Mouse (Mus musculus) heart, postnatal 0 days (tissue): ENCODE data around the gene Gm12253. TPM values are rescaled to one million over a fixed set of nuclear protein-coding genes. Genes with fewer than 3 reads are reported as not detected.

Experiments used
- ATAC-seq: fragments of 200-750 bp; cut with Nextera tagmentation; 2 replicates; pipeline ENCODE4 v1.8.0; 2017; ENCODE audit warnings: low read depth, moderate number of reproducible peaks, moderate library complexity; ENCODE audit not compliant: insufficient read depth
- DNase-seq: peaks from one replicate; pipeline ENCODE4 v3.0.0-alpha.2; 2016; ENCODE audit warnings: low spot score
- H3K27ac ChIP-seq: fragments of 300-500 bp; sonication (generic); 2 replicates; pipeline ENCODE4 v1.5.1; 2014; ENCODE audit warnings: low read depth, mild to moderate bottlenecking
- H3K27me3 ChIP-seq: fragments of 300-500 bp; sonication (generic); 2 replicates; pipeline ENCODE4 v1.6.1; 2014; ENCODE audit warnings: low read length, mixed read lengths; ENCODE audit not compliant: control insufficient read depth, insufficient read depth
- H3K36me3 ChIP-seq: fragments of 300-500 bp; sonication (generic); replicated peaks from 2 replicates; pipeline ENCODE4 v1.6.1; 2014; ENCODE audit warnings: low read length, mixed read lengths; ENCODE audit not compliant: control insufficient read depth, insufficient read depth
- H3K4me1 ChIP-seq: fragments of 300-500 bp; sonication (generic); 2 replicates; pipeline ENCODE4 v1.6.1; 2014; ENCODE audit warnings: antibody characterized with exemption; ENCODE audit not compliant: control insufficient read depth, insufficient read depth
- H3K4me2 ChIP-seq: fragments of 300-500 bp; sonication (generic); 2 replicates; pipeline ENCODE4 v1.6.1; 2014; ENCODE audit warnings: low read depth, mild to moderate bottlenecking, low read length, moderate library complexity
- H3K4me3 ChIP-seq: fragments of 300-500 bp; sonication (generic); 2 replicates; pipeline ENCODE4 v1.5.1; 2014; ENCODE audit warnings: low read depth, low read length
- H3K9ac ChIP-seq: fragments of 300-500 bp; sonication (generic); replicated peaks from 2 replicates; pipeline ENCODE4 v1.6.1; 2014; ENCODE audit warnings: low read depth, low read length, mixed read lengths
- H3K9me3 ChIP-seq: fragments of 300-500 bp; sonication (generic); replicated peaks from 2 replicates; pipeline ENCODE4 v1.6.1; 2016; ENCODE audit warnings: low read length; ENCODE audit not compliant: control insufficient read depth
- CTCF ChIP-seq: IDR thresholded peaks from 2 replicates; pipeline ENCODE4 v1.5.1; 2016; ENCODE audit warnings: antibody characterized with exemption, control low read depth, low read depth
- EP300 ChIP-seq: IDR thresholded peaks from 2 replicates; pipeline ENCODE4 v1.6.1; 2016; ENCODE audit warnings: antibody characterized with exemption, low read depth
- WGBS: fragments of 180-500 bp; shearing (Covaris S2); extraction: QIAGEN DNeasy Blood & Tissue Kit; methylation state at CpG from one replicate; pipeline ENCODE4 v1.1.7; 2014; 5-methylcytosine and 5-hydroxymethylcytosine counted together
- polyA plus RNA-seq: library from polyadenylated mRNA; unstranded; fragments of >200 nt; fragmentation: Nextera tagmentation; extraction: Ambion mirVana; gene quantifications from 2 replicates; pipeline ENCODE4 v1.2.1, GENCODE M21; 2015
- total RNA-seq: library from RNA; depleted of rRNA; stranded (reverse); fragments of >200 nt; gene quantifications from 2 replicates; pipeline ENCODE4 v1.2.3, GENCODE M21; 2014; ENCODE audit warnings: low replicate concordance; rRNA removed

Gm12253 gene
- total and polyA plus RNA-seq, 2 experiments from 2014 or later = not detected

GRCm38 (mm10) chr11:58437866-58438265 is 5.5 kb downstream of the Gm12253 start:
- Histone ChIP-seq H3K27ac (no peak overlapping the region), H3K9ac (no peak overlapping the region), H3K4me1 (no peaks in the 10 kb centered on the region), H3K27me3 (no peaks in the 10 kb centered on the region), H3K4me2 (no peak overlapping the region), H3K36me3 (no peaks in the 10 kb centered on the region), H3K4me3 (no peak overlapping the region), H3K9me3 (no peaks in the 10 kb centered on the region)
- TF ChIP-seq EP300 (no peak), CTCF (no peak)
- WGBS = 47% methylated on average over 5 of the region's 5 CpGs
- no peak for ATAC-seq
- no peak for DNase-seq

GRCm38 (mm10) chr11:58452759-58453158 is 20.4 kb downstream of the Gm12253 start, which contains the start of gene Lypd9:
TSS of gene Lypd9 (minus strand) at chr11:58452923.
- H3K4me2 ChIP-seq = no peak within 1 kb of the TSS
- H3K27me3 ChIP-seq = no peaks in the 10 kb centered on the region
- H3K4me3 ChIP-seq = no peak within 1 kb of the TSS
- no peaks in the 10 kb centered on the region for H3K36me3 ChIP-seq
- no peaks in the 10 kb centered on the region for H3K4me1 ChIP-seq
- no peak within 1 kb of the TSS for H3K9ac ChIP-seq
- DNase-seq (no peak), ATAC-seq (no peak)
- no peak for TF ChIP-seq CTCF
- no peak for TF ChIP-seq EP300
- 96% methylated on average over 9 of the region's 9 CpGs for WGBS
- no peak within 1 kb of the TSS for H3K27ac ChIP-seq
- H3K9me3 ChIP-seq = 0 out of 2 replicates have a peak, but pooled peaks cover 7% of the 10 kb centered on the region

DNA sequence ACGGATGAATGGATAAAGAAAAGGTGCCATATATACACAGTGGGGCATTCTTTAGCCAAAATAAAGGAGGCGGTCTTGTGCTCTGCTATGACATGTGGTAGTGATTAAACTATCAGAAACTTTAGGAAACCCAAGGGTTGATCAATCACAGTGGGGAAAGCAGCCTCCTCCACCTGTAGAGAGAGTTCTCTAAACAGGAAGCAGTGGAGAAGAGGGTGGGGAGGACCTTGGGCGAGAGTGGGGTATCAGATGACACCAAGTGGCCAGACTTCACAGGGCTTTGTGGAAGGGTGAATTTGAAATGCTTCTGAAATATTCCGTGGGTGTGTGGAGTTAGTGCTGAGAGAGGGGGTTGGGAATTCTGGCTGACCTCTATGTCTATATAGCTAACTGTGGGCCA is 21.2 kb downstream of the Gm12253 start:
- DNase-seq (no peak), ATAC-seq (no peak)
- no peak overlapping the region for H3K9ac ChIP-seq
- 53% methylated on average over 4 of the region's 4 CpGs for WGBS
- H3K9me3 ChIP-seq = 0 out of 2 replicates have a peak, but pooled peaks cover under 1% of the 10 kb centered on the region
- H3K4me2 ChIP-seq = no peak overlapping the region
- no peaks in the 10 kb centered on the region for H3K4me1 ChIP-seq
- H3K27me3 ChIP-seq = no peaks in the 10 kb centered on the region
- H3K4me3 ChIP-seq = no peak overlapping the region
- H3K27ac ChIP-seq = no peak overlapping the region
- no peak for TF ChIP-seq EP300
- no peak for TF ChIP-seq CTCF
- H3K36me3 ChIP-seq = no peaks in the 10 kb centered on the region

DNA sequence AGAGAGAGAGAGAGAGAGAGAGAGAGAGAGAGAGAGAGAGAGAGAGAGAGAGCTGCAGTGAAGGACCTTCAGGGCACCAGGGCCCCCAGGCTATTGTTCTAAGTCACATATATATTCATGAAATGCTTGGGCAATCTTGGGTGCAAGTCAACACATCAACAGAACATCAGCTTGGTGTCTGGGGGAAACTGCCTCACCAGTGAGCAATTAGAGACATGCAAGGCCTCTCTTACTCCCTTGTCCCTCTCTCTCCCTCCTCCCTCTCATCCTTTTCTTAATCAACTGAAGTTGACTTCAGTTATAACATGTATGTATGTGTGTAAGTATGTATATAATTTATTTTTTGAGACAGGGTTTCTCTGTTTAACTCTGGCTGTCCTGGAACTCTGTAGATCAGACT is 29.8 kb downstream of the Gm12253 start, which contains the start of gene Olfr30:
Olfr30 (minus strand) TSS at position 101 of the 400 bp plus-strand sequence.
- Histone ChIP-seq H3K9ac (no peak within 1 kb of the TSS), H3K4me1 (no peaks in the 10 kb centered on the region), H3K36me3 (no peaks in the 10 kb centered on the region), H3K9me3 (no peaks in the 10 kb centered on the region), H3K27me3 (no peaks in the 10 kb centered on the region), H3K4me2 (no peak within 1 kb of the TSS), H3K27ac (no peak within 1 kb of the TSS), H3K4me3 (no peak within 1 kb of the TSS)
- ATAC-seq (no peak), DNase-seq (no peak)
- no peak for TF ChIP-seq CTCF
- TF ChIP-seq EP300 = no peak

Other genes with a start within 250 kb of the Gm12253 start
- 7.8 and 9.8 TPM in 2 replicates for gene Igtp, start 233.0 kb upstream of the Gm12253 start, total RNA-seq
- gene Igtp, start 233.0 kb upstream of the Gm12253 start, polyA plus RNA-seq = 7.0 and 8.0 TPM in 2 replicates
- gene Irgm2, start 232.9 kb upstream of the Gm12253 start, total RNA-seq = 7.7 and 8.7 TPM in 2 replicates
- gene Irgm2, start 232.9 kb upstream of the Gm12253 start, polyA plus RNA-seq = 4.6 and 5.2 TPM in 2 replicates
- gene 4930438A08Rik, start 157.8 kb upstream of the Gm12253 start, total RNA-seq = not detected in 2 replicates
- gene 4930438A08Rik, start 157.8 kb upstream of the Gm12253 start, polyA plus RNA-seq = not detected in 2 replicates
- gene Zfp692, start 125.5 kb upstream of the Gm12253 start, total RNA-seq = 8.2 and 12.6 TPM in 2 replicates
- 4.9 and 5.0 TPM in 2 replicates for gene Zfp692, start 125.5 kb upstream of the Gm12253 start, polyA plus RNA-seq
- 31.4 and 62.4 TPM in 2 replicates for gene Zfp672, start 102.2 kb upstream of the Gm12253 start, total RNA-seq
- gene Zfp672, start 102.2 kb upstream of the Gm12253 start, polyA plus RNA-seq = 53.5 and 60.8 TPM in 2 replicates
- gene Sh3bp5l, start 101.8 kb upstream of the Gm12253 start, total RNA-seq = 30.2 and 42.9 TPM in 2 replicates
- gene Sh3bp5l, start 101.8 kb upstream of the Gm12253 start, polyA plus RNA-seq = 28.2 and 29.5 TPM in 2 replicates
- gene Lypd8, start 53.5 kb upstream of the Gm12253 start, total RNA-seq = not detected in 2 replicates
- 0.12 TPM in 1 of 2 replicates, not detected in the other for gene Lypd8, start 53.5 kb upstream of the Gm12253 start, polyA plus RNA-seq
- not detected in 2 replicates for gene 1810065E05Rik, start 11.4 kb upstream of the Gm12253 start, total RNA-seq
- not detected in 2 replicates for gene 1810065E05Rik, start 11.4 kb upstream of the Gm12253 start, polyA plus RNA-seq
- gene Lypd9, start 20.4 kb downstream of the Gm12253 start, total RNA-seq = not detected in 2 replicates
- not detected in 2 replicates for gene Lypd9, start 20.4 kb downstream of the Gm12253 start, polyA plus RNA-seq
- not detected in 2 replicates for gene Olfr30, start 29.7 kb downstream of the Gm12253 start, total RNA-seq
- gene Olfr30, start 29.7 kb downstream of the Gm12253 start, polyA plus RNA-seq = not detected in 2 replicates
- not detected in 2 replicates for gene Olfr332, start 60.0 kb downstream of the Gm12253 start, total RNA-seq
- not detected in 2 replicates for gene Olfr332, start 60.0 kb downstream of the Gm12253 start, polyA plus RNA-seq
- gene Olfr331, start 70.0 kb downstream of the Gm12253 start, total RNA-seq = not detected in 2 replicates
- not detected in 2 replicates for gene Olfr331, start 70.0 kb downstream of the Gm12253 start, polyA plus RNA-seq
- not detected in 2 replicates for gene Olfr330, start 102.3 kb downstream of the Gm12253 start, total RNA-seq
- not detected in 2 replicates for gene Olfr330, start 102.3 kb downstream of the Gm12253 start, polyA plus RNA-seq
- gene Olfr329-ps, start 113.9 kb downstream of the Gm12253 start, total RNA-seq = not detected in 2 replicates
- gene Olfr329-ps, start 113.9 kb downstream of the Gm12253 start, polyA plus RNA-seq = not detected in 2 replicates
- not detected in 2 replicates for gene Olfr328, start 123.1 kb downstream of the Gm12253 start, total RNA-seq
- not detected in 2 replicates for gene Olfr328, start 123.1 kb downstream of the Gm12253 start, polyA plus RNA-seq
- not detected in 2 replicates for gene Olfr224, start 138.0 kb downstream of the Gm12253 start, total RNA-seq
- gene Olfr224, start 138.0 kb downstream of the Gm12253 start, polyA plus RNA-seq = not detected in 2 replicates
- not detected in 2 replicates for gene Olfr325, start 145.2 kb downstream of the Gm12253 start, total RNA-seq
- not detected in 2 replicates for gene Olfr325, start 145.2 kb downstream of the Gm12253 start, polyA plus RNA-seq
- not detected in 2 replicates for gene Olfr324, start 162.6 kb downstream of the Gm12253 start, total RNA-seq
- gene Olfr324, start 162.6 kb downstream of the Gm12253 start, polyA plus RNA-seq = not detected in 2 replicates
- not detected in 2 replicates for gene 2210407C18Rik, start 183.5 kb downstream of the Gm12253 start, total RNA-seq
- not detected in 2 replicates for gene 2210407C18Rik, start 183.5 kb downstream of the Gm12253 start, polyA plus RNA-seq
- not detected in 2 replicates for gene Olfr323, start 197.9 kb downstream of the Gm12253 start, total RNA-seq
- gene Olfr323, start 197.9 kb downstream of the Gm12253 start, polyA plus RNA-seq = not detected in 2 replicates
- gene Trim58, start 207.9 kb downstream of the Gm12253 start, total RNA-seq = not detected in 2 replicates
- gene Trim58, start 207.9 kb downstream of the Gm12253 start, polyA plus RNA-seq = 0.05 TPM in 1 of 2 replicates, not detected in the other
- gene Olfr322, start 226.2 kb downstream of the Gm12253 start, total RNA-seq = not detected in 2 replicates
- not detected in 2 replicates for gene Olfr322, start 226.2 kb downstream of the Gm12253 start, polyA plus RNA-seq
- not detected in 2 replicates for gene Olfr320, start 248.5 kb downstream of the Gm12253 start, total RNA-seq
- not detected in 2 replicates for gene Olfr320, start 248.5 kb downstream of the Gm12253 start, polyA plus RNA-seq